Mouse (Mus musculus): ENCODE measurements around the gene Hoxb7. TPM values are rescaled to one million over a fixed set of nuclear protein-coding genes. Genes with fewer than 3 reads are reported as not detected.

The Hoxb7 gene
- polyA plus RNA-seq, 1 experiment = 0.52 TPM

GRCm38 (mm10) chr11:96277151-96278044 is 9.0 kb upstream of the Hoxb7 start:
- Histone ChIP-seq H3K4me3 (replicated peaks; ENCODE audit: extremely low read depth, low read depth, low read length) (no peak overlapping the region), H3K4me1 (ENCODE audit: control insufficient read depth, insufficient read depth, low read length) (no peaks in the 10 kb centered on the region)
- TF ChIP-seq CTCF (IDR thresholded peaks at IDR 0.05; ENCODE audit: insufficient read depth, low read length) (no peak), POLR2A (IDR thresholded peaks at IDR 0.05; ENCODE audit: borderline replicate concordance, extremely low read depth, low read depth, low read length) (no peak)
- 5% methylated on average over 35 of the region's 35 CpGs for whole genome bisulfite sequencing
- no peak for DNase-seq

- TF ChIP-seq CTCF (IDR thresholded peaks at IDR 0.05; ENCODE audit: insufficient read depth, low read length) = no peak
- no peak for TF ChIP-seq POLR2A (IDR thresholded peaks at IDR 0.05; ENCODE audit: borderline replicate concordance, extremely low read depth, low read depth, low read length)
- no peak for DNase-seq
- Histone ChIP-seq H3K4me1 (ENCODE audit: control insufficient read depth, insufficient read depth, low read length) (0 out of 2 replicates have a peak, but pooled peaks cover 2% of the 10 kb centered on the region), H3K4me3 (replicated peaks; ENCODE audit: extremely low read depth, low read depth, low read length) (no peak overlapping the region)
- WGBS = 24% methylated on average over 14 of the region's 14 CpGs
Measured at GRCm38 (mm10) chr11:96278324-96278723, 8.1 kb upstream of the Hoxb7 start.

GRCm38 (mm10) chr11:96278773-96279172 is 7.7 kb upstream of the Hoxb7 start:
- 0 out of 2 replicates have a peak, but pooled peaks cover 2% of the 10 kb centered on the region for H3K4me1 ChIP-seq (ENCODE audit: control insufficient read depth, insufficient read depth, low read length)
- 2% methylated on average over 9 of the region's 9 CpGs for WGBS
- DNase-seq = peak; percentile 80

GRCm38 (mm10) chr11:96279421-96280233 is 6.8 kb upstream of the Hoxb7 start:
- 0 out of 2 replicates have a peak, but pooled peaks cover 2% of the 10 kb centered on the region for H3K4me1 ChIP-seq (ENCODE audit: control insufficient read depth, insufficient read depth, low read length)
- WGBS = 7% methylated on average over 31 of the region's 31 CpGs
- H3K4me3 ChIP-seq (replicated peaks; ENCODE audit: extremely low read depth, low read depth, low read length) = no peak overlapping the region
- TF ChIP-seq CTCF (IDR thresholded peaks at IDR 0.05; ENCODE audit: insufficient read depth, low read length) = no peak
- DNase-seq = no peak

More at GRCm38 (mm10) chr11:96278773-96279172, 7.7 kb upstream of the Hoxb7 start:
- H3K4me3 ChIP-seq (replicated peaks; ENCODE audit: extremely low read depth, low read depth, low read length) = no peak overlapping the region
- TF ChIP-seq POLR2A (IDR thresholded peaks at IDR 0.05; ENCODE audit: borderline replicate concordance, extremely low read depth, low read depth, low read length) = no peak
- TF ChIP-seq CTCF (IDR thresholded peaks at IDR 0.05; ENCODE audit: insufficient read depth, low read length) = peak; percentile 64

GRCm38 (mm10) chr11:96280399-96281378 is 5.7 kb upstream of the Hoxb7 start:
- no peak overlapping the region for H3K4me3 ChIP-seq (replicated peaks; ENCODE audit: extremely low read depth, low read depth, low read length)
- no peak for DNase-seq
- 37% methylated on average over 8 of the region's 8 CpGs for WGBS
- TF ChIP-seq POLR2A (IDR thresholded peaks at IDR 0.05; ENCODE audit: borderline replicate concordance, extremely low read depth, low read depth, low read length) = no peak
- no peak for TF ChIP-seq CTCF (IDR thresholded peaks at IDR 0.05; ENCODE audit: insufficient read depth, low read length)
- H3K4me1 ChIP-seq (ENCODE audit: control insufficient read depth, insufficient read depth, low read length) = 0 out of 2 replicates have a peak, but pooled peaks cover 2% of the 10 kb centered on the region

- Histone ChIP-seq H3K4me3 (replicated peaks; ENCODE audit: extremely low read depth, low read depth, low read length) (no peak overlapping the region), H3K4me1 (ENCODE audit: control insufficient read depth, insufficient read depth, low read length) (0 out of 2 replicates have a peak, but pooled peaks cover 2% of the 10 kb centered on the region)
- DNase-seq = no peak
- WGBS = 18% methylated on average over 18 of the region's 18 CpGs
- TF ChIP-seq CTCF (IDR thresholded peaks at IDR 0.05; ENCODE audit: insufficient read depth, low read length) = no peak
- no peak for TF ChIP-seq POLR2A (IDR thresholded peaks at IDR 0.05; ENCODE audit: borderline replicate concordance, extremely low read depth, low read depth, low read length)
Measured at GRCm38 (mm10) chr11:96281396-96281795, 5.0 kb upstream of the Hoxb7 start.

GRCm38 (mm10) chr11:96281855-96282570 is 4.4 kb upstream of the Hoxb7 start, which contains the start of gene Hoxb8:
Gene Hoxb8, plus strand, starts transcription at chr11:96281905.
- 0 out of 2 replicates have a peak, but pooled peaks cover 2% of the 10 kb centered on the region for H3K4me1 ChIP-seq (ENCODE audit: control insufficient read depth, insufficient read depth, low read length)
- 9% methylated on average over 27 of the region's 27 CpGs for WGBS
- H3K4me3 ChIP-seq (replicated peaks; ENCODE audit: extremely low read depth, low read depth, low read length) = no peak within 1 kb of the TSS
- TF ChIP-seq POLR2A (IDR thresholded peaks at IDR 0.05; ENCODE audit: borderline replicate concordance, extremely low read depth, low read depth, low read length) = no peak
- no peak for TF ChIP-seq CTCF (IDR thresholded peaks at IDR 0.05; ENCODE audit: insufficient read depth, low read length)
- DNase-seq = no peak

- DNase-seq = no peak
- 3% methylated on average over 47 of the region's 49 CpGs for WGBS
- Histone ChIP-seq H3K4me1 (ENCODE audit: control insufficient read depth, insufficient read depth, low read length) (0 out of 2 replicates have a peak, but pooled peaks cover 2% of the 10 kb centered on the region), H3K4me3 (replicated peaks; ENCODE audit: extremely low read depth, low read depth, low read length) (no peak overlapping the region)
- TF ChIP-seq POLR2A (IDR thresholded peaks at IDR 0.05; ENCODE audit: borderline replicate concordance, extremely low read depth, low read depth, low read length) (no peak), CTCF (IDR thresholded peaks at IDR 0.05; ENCODE audit: insufficient read depth, low read length) (no peak)
Measured at GRCm38 (mm10) chr11:96282795-96283430, 3.5 kb upstream of the Hoxb7 start.

All from lung, adult 2 months (tissue).